17 mouse cellular contexts compared by ENCODE assay signal in the genomic region with DNA sequence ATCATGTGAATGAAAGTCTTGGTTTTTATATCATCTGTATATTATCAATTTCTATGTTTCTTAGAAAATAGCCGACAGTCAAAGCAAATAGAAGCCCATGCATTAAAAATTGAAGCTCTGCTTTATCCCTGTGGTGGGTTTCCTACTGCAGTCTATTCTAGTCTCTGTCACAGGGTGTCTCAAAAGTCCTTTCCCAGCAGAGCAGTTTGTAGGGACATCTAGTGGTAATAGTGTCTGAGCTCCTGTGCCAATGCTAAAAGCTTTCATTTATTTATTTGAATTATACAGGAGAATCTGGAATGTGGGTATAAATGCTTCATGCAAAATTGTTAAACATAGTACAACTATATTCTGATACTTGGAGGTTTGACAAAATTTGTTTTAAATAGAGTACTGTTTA. TPM values are rescaled to one million over a fixed set of nuclear protein-coding genes. Genes with fewer than 3 reads are reported as not detected.
DNase-seq lines count a peak whose midpoint lies in the region; ATAC-seq and TF ChIP-seq lines count a peak whose summit lies in the region.
"Had no signal": no experiment of that assay in that cellular context is flagged by ENCODE, and none has a peak within 500 bp of the region (broad histone marks: within the 10 kb centered on the region; RNA-seq: fewer than 3 reads in every experiment).

No protein-coding gene starts in this region.

- no peak for TF ChIP-seq EP300 in stomach, postnatal 0 days (optimal IDR thresholded peaks at IDR 0.05)

- no peak overlapping the region for H3K27ac ChIP-seq in cerebellum, adult 2 months (ENCODE audit: insufficient read depth, low read length)
- H3K27ac ChIP-seq in hindbrain, embryonic 14.5 days: no peak overlapping the region
- no peak overlapping the region for H3K27ac ChIP-seq in hindbrain, embryonic 10.5 days
- H3K27ac ChIP-seq in midbrain, postnatal 0 days (ENCODE audit: low read depth, low read length): no peak overlapping the region
- no peak overlapping the region for H3K27ac ChIP-seq in midbrain, embryonic 10.5 days (replicated peaks)
- no peak overlapping the region for H3K27ac ChIP-seq in stomach, postnatal 0 days (replicated peaks)

- no peak for ATAC-seq in hindbrain, embryonic 14.5 days (ENCODE audit: low FRiP score)
- no peak for ATAC-seq in midbrain, postnatal 0 days (ENCODE audit: low FRiP score)
- ATAC-seq in stomach, postnatal 0 days (ENCODE audit: low FRiP score, low TSS enrichment): no peak

- no peak overlapping the region for H3K4me3 ChIP-seq in cerebellum, adult 2 months (replicated peaks; ENCODE audit: insufficient read depth, low read depth, low read length)
- H3K4me3 ChIP-seq in hindbrain, embryonic 14.5 days (replicated peaks; ENCODE audit: low read length): no peak overlapping the region
- H3K4me3 ChIP-seq in hindbrain, embryonic 10.5 days: no peak overlapping the region
- no peak overlapping the region for H3K4me3 ChIP-seq in midbrain, postnatal 0 days (ENCODE audit: low read depth, low read length)
- H3K4me3 ChIP-seq in midbrain, embryonic 10.5 days: no peak overlapping the region
- H3K4me3 ChIP-seq in stomach, postnatal 0 days (ENCODE audit: low read depth, low read length): no peak overlapping the region
- H3K4me3 ChIP-seq: myocyte had no signal

- DNase-seq in cerebellum, adult 2 months: peak in 1 of 2 experiments; percentile 15
- no peak for DNase-seq in cerebellum, postnatal 4 days (ENCODE audit: low spot score in 2 of 2)
- DNase-seq in hindbrain, embryonic 14.5 days (ENCODE audit: low spot score): peak; percentile 77
- DNase-seq in hindbrain, embryonic 10.5 days (ENCODE audit: low spot score): no peak
- peak; percentile 89 for DNase-seq in midbrain, postnatal 0 days (ENCODE audit: low spot score)
- DNase-seq in midbrain, embryonic 10.5 days (ENCODE audit: low spot score): no peak
- DNase-seq in stomach, postnatal 0 days (ENCODE audit: low spot score): no peak
- no peak for DNase-seq in kidney, adult 18-20 months
- DNase-seq: adrenal gland, postnatal 10 days; heart, adult 11 months; heart, postnatal 10 days; kidney, adult 9 months; liver; lung, adult 2 months; thymus, postnatal 25 days had no signal

- no peak overlapping the region for H3K9ac ChIP-seq in hindbrain, embryonic 14.5 days
- H3K9ac ChIP-seq in midbrain, postnatal 0 days (replicated peaks; ENCODE audit: low read length, poor library complexity, severe bottlenecking): no peak overlapping the region
- H3K9ac ChIP-seq in stomach, postnatal 0 days (ENCODE audit: low read length): no peak overlapping the region

- no peaks in the 10 kb centered on the region for H3K27me3 ChIP-seq in cerebellum, adult 2 months (ENCODE audit: control insufficient read depth, insufficient read depth, low read length)
- no peaks in the 10 kb centered on the region for H3K27me3 ChIP-seq in hindbrain, embryonic 14.5 days (ENCODE audit: control insufficient read depth, insufficient read depth, low read length)
- H3K27me3 ChIP-seq in hindbrain, embryonic 10.5 days (ENCODE audit: insufficient read depth, poor library complexity, severe bottlenecking): 0 out of 2 replicates have a peak, but pooled peaks cover 5% of the 10 kb centered on the region
- no peaks in the 10 kb centered on the region for H3K27me3 ChIP-seq in midbrain, postnatal 0 days (ENCODE audit: insufficient read depth, low read length)
- no peaks in the 10 kb centered on the region for H3K27me3 ChIP-seq in midbrain, embryonic 10.5 days (ENCODE audit: low read depth, poor library complexity, severe bottlenecking)
- no peaks in the 10 kb centered on the region for H3K27me3 ChIP-seq in stomach, postnatal 0 days (ENCODE audit: control insufficient read depth, insufficient read depth, low read length)

- TF ChIP-seq CTCF in cerebellum, adult 2 months (IDR thresholded peaks at IDR 0.05; ENCODE audit: borderline replicate concordance, insufficient read depth, low read depth, low read length): peak; percentile 11; the same call in 1 of the 2 replicates
- TF ChIP-seq CTCF in midbrain, postnatal 0 days (IDR thresholded peaks at IDR 0.05): peak; percentile 90
- peak; percentile 57 for TF ChIP-seq CTCF in stomach, postnatal 0 days (IDR thresholded peaks at IDR 0.05; ENCODE audit: low read depth)

- no peaks in the 10 kb centered on the region for H3K36me3 ChIP-seq in hindbrain, embryonic 14.5 days (replicated peaks; ENCODE audit: control insufficient read depth, insufficient read depth)
- H3K36me3 ChIP-seq in hindbrain, embryonic 10.5 days: no peaks in the 10 kb centered on the region
- H3K36me3 ChIP-seq in midbrain, postnatal 0 days (ENCODE audit: insufficient read depth, low read length): no peaks in the 10 kb centered on the region
- H3K36me3 ChIP-seq in midbrain, embryonic 10.5 days: no peaks in the 10 kb centered on the region
- H3K36me3 ChIP-seq in stomach, postnatal 0 days (ENCODE audit: control insufficient read depth, insufficient read depth, low read length): no peaks in the 10 kb centered on the region

- no peaks in the 10 kb centered on the region for H3K9me3 ChIP-seq in hindbrain, embryonic 14.5 days (ENCODE audit: control insufficient read depth, low read length)
- H3K9me3 ChIP-seq in hindbrain, embryonic 10.5 days: no peaks in the 10 kb centered on the region
- H3K9me3 ChIP-seq in midbrain, postnatal 0 days (ENCODE audit: low read length): no peaks in the 10 kb centered on the region
- no peaks in the 10 kb centered on the region for H3K9me3 ChIP-seq in midbrain, embryonic 10.5 days (replicated peaks)
- H3K9me3 ChIP-seq in stomach, postnatal 0 days (ENCODE audit: control insufficient read depth, low read length): no peaks in the 10 kb centered on the region

- no peak for TF ChIP-seq POLR2A in cerebellum, adult 2 months (IDR thresholded peaks at IDR 0.05; ENCODE audit: borderline replicate concordance, insufficient read depth, low read length)

- no peaks in the 10 kb centered on the region for H3K4me1 ChIP-seq in cerebellum, adult 2 months (ENCODE audit: control insufficient read depth, insufficient read depth, low read length)
- H3K4me1 ChIP-seq in hindbrain, embryonic 14.5 days (replicated peaks; ENCODE audit: control insufficient read depth, insufficient read depth, low read length): no peaks in the 10 kb centered on the region
- peaks cover 11% of the 10 kb centered on the region for H3K4me1 ChIP-seq in hindbrain, embryonic 10.5 days (replicated peaks)
- no peaks in the 10 kb centered on the region for H3K4me1 ChIP-seq in midbrain, postnatal 0 days (ENCODE audit: insufficient read depth, low read length)
- peaks cover 11% of the 10 kb centered on the region for H3K4me1 ChIP-seq in midbrain, embryonic 10.5 days
- H3K4me1 ChIP-seq in stomach, postnatal 0 days (replicated peaks; ENCODE audit: control insufficient read depth, insufficient read depth): peaks cover 5% of the 10 kb centered on the region; the same call in 1 of the 2 replicates

- no peak overlapping the region; the same call in 1 of the 2 replicates for H3K4me2 ChIP-seq in hindbrain, embryonic 14.5 days (replicated peaks)
- H3K4me2 ChIP-seq in midbrain, postnatal 0 days (ENCODE audit: low read depth, low read length, poor library complexity, severe bottlenecking): no peak overlapping the region
- no peak overlapping the region for H3K4me2 ChIP-seq in stomach, postnatal 0 days (replicated peaks; ENCODE audit: low read depth)

- 25% methylated on average over 1 of the region's 1 CpGs for WGBS in cerebellum, adult 2 months
- 38% methylated on average over 1 of the region's 1 CpGs for WGBS in hindbrain, embryonic 14.5 days
- 59% methylated on average over 1 of the region's 1 CpGs for WGBS in hindbrain, embryonic 10.5 days
- WGBS in midbrain, postnatal 0 days: 23% methylated on average over 1 of the region's 1 CpGs
- WGBS in midbrain, embryonic 10.5 days: 54% methylated on average over 1 of the region's 1 CpGs
- WGBS in stomach, postnatal 0 days: 38% methylated on average over 1 of the region's 1 CpGs

RNA-seq across cellular contexts. Expression of a gene that starts 2.0 kb away (rescaled TPM):
- polyA plus RNA-seq in cerebellum, adult 2 months (2012; rRNA removed): 12.9 and 13.2 TPM in 2 replicates
- polyA plus RNA-seq in hindbrain, embryonic 14.5 days (2014; fragmentation: Nextera tagmentation; extraction: Ambion mirVana): 32.5 and 41.0 TPM in 2 replicates
- polyA plus RNA-seq in hindbrain, embryonic 10.5 days (2016; fragmentation: Nextera tagmentation; extraction: Ambion mirVana): 13.4 and 16.1 TPM in 2 replicates
- total RNA-seq in midbrain, postnatal 0 days (2014; rRNA removed): 55.0 and 55.5 TPM in 2 replicates
- 30.4 and 31.0 TPM in 2 replicates for polyA plus RNA-seq in midbrain, postnatal 0 days (2015; fragmentation: Nextera tagmentation; extraction: Ambion mirVana)
- polyA plus RNA-seq in midbrain, embryonic 10.5 days (2016; fragmentation: Nextera tagmentation; extraction: Ambion mirVana): 12.0 and 15.5 TPM in 2 replicates
- polyA plus RNA-seq in stomach, postnatal 0 days (2015; fragmentation: Nextera tagmentation; extraction: Ambion mirVana): 1.1 and 1.2 TPM in 2 replicates
- total RNA-seq: megakaryocyte, adult 5-6 weeks had no signal

Comparison
In these comparisons a context has a peak if more than half of its experiments do, and no peak if none do; other contexts are left out.
1. DNase-seq: peak in hindbrain, embryonic 14.5 days (single experiment) and midbrain, postnatal 0 days (single experiment); none in cerebellum, postnatal 4 days (0 of 2), hindbrain, embryonic 10.5 days (single experiment), midbrain, embryonic 10.5 days (single experiment), stomach, postnatal 0 days (single experiment) and kidney, adult 18-20 months (single experiment).
2. CTCF ChIP-seq: peak in every context shown above with its lines; median percentile 90 in midbrain, postnatal 0 days; 57 in stomach, postnatal 0 days; 11 in cerebellum, adult 2 months.